Mouse (Mus musculus) embryo, embryonic 10 days (tissue): ENCODE data around the gene Med15.
A peak's percentile ranks its signal among the peaks of the same experiment; 100 is the strongest.

Source experiments
- DNase-seq: peaks from one replicate; pipeline ENCODE4 v3.0.0-alpha.2; 2015; ENCODE audit warnings: low spot score

Med15 gene

GRCm38 (mm10) chr16:17647566-17648340 lies 84.9 kb downstream of the Med15 start:
- no peak for DNase-seq

- DNase-seq: no peak
Measured at GRCm38 (mm10) chr16:17647156-17647555, 85.5 kb downstream of the Med15 start.

- DNase-seq: peak; percentile 85
Measured at GRCm38 (mm10) chr16:17646310-17647114, 86.2 kb downstream of the Med15 start, which contains the start of gene Ccdc74a. Gene Ccdc74a, plus strand, starts transcription at chr16:17646470.

GRCm38 (mm10) chr16:17643437-17643990 lies 89.2 kb downstream of the Med15 start:
- no peak for DNase-seq

GRCm38 (mm10) chr16:17642311-17642710 lies 90.4 kb downstream of the Med15 start:
- DNase-seq: no peak

- DNase-seq: no peak
Measured at GRCm38 (mm10) chr16:17641301-17641700, 91.4 kb downstream of the Med15 start.

GRCm38 (mm10) chr16:17640706-17641105 lies 92.0 kb downstream of the Med15 start:
- no peak for DNase-seq

GRCm38 (mm10) chr16:17639951-17640350 lies 92.7 kb downstream of the Med15 start:
- no peak for DNase-seq

GRCm38 (mm10) chr16:17639081-17639480 lies 93.6 kb downstream of the Med15 start:
- DNase-seq: no peak

GRCm38 (mm10) chr16:17638036-17638628 lies 94.6 kb downstream of the Med15 start:
- no peak for DNase-seq

GRCm38 (mm10) chr16:17637610-17638009 lies 95.1 kb downstream of the Med15 start:
- no peak for DNase-seq

- no peak for DNase-seq
Measured at GRCm38 (mm10) chr16:17636904-17637303, 95.8 kb downstream of the Med15 start.

GRCm38 (mm10) chr16:17633481-17634181 lies 99.1 kb downstream of the Med15 start:
- DNase-seq: peak; percentile 23

- no peak for DNase-seq
Measured at GRCm38 (mm10) chr16:17632580-17632979, 100.1 kb downstream of the Med15 start.

- no peak for DNase-seq
Measured at GRCm38 (mm10) chr16:17626269-17626555, 106.5 kb downstream of the Med15 start.

- peak; percentile 71 for DNase-seq
Measured at GRCm38 (mm10) chr16:17625488-17626268, 107.0 kb downstream of the Med15 start.

- DNase-seq: no peak
Measured at GRCm38 (mm10) chr16:17621936-17622335, 110.8 kb downstream of the Med15 start.

- peak; percentile 96 for DNase-seq
Measured at GRCm38 (mm10) chr16:17619198-17620105, 113.2 kb downstream of the Med15 start, which contains the start of gene Smpd4. Gene Smpd4, plus strand, starts transcription at chr16:17619354.

GRCm38 (mm10) chr16:17617922-17618565 lies 114.6 kb downstream of the Med15 start:
- DNase-seq: peak; percentile 76
